Mouse (Mus musculus) myocyte (in vitro differentiated cells): ENCODE results near the gene Eif3l.

Experiments
- CEBPB ChIP-seq: IDR thresholded peaks from 2 replicates; pipeline ENCODE4 v1.6.1; 2011; ENCODE audit warnings: mild to moderate bottlenecking, moderate library complexity; ENCODE audit not compliant: poor library complexity, insufficient read depth, severe bottlenecking
- E2F4 ChIP-seq: IDR thresholded peaks from one replicate; pipeline ENCODE4 v1.6.1; 2011; ENCODE audit warnings: mild to moderate bottlenecking, control low read depth, moderate library complexity; ENCODE audit not compliant: insufficient read depth
- MAX ChIP-seq: IDR thresholded peaks from one replicate; pipeline ENCODE4 v1.6.1; 2011; ENCODE audit warnings: low read depth, mild to moderate bottlenecking, control low read depth
- MYOD1 ChIP-seq, 3 experiments: IDR thresholded peaks; one replicate each; pipeline ENCODE4 v1.6.1; 2011; ENCODE audit warnings: control low read depth in 2 of 3, low read depth in 2 of 3, mild to moderate bottlenecking in 2 of 3, moderate library complexity in 1 of 3; ENCODE audit not compliant: insufficient read length in 2 of 3, control insufficient read depth in 1 of 3
- MYOG ChIP-seq, 3 experiments: IDR thresholded peaks; one replicate each; pipeline ENCODE4 v1.6.1; 2011; ENCODE audit warnings: control low read depth in 2 of 3, low read depth in 2 of 3, mild to moderate bottlenecking in 2 of 3; ENCODE audit not compliant: insufficient read length in 2 of 3, control insufficient read depth in 1 of 3, insufficient read depth in 1 of 3
- POLR2A ChIP-seq: IDR thresholded peaks from one replicate; pipeline ENCODE4 v1.6.1; 2011; ENCODE audit warnings: low read depth, mild to moderate bottlenecking, control low read depth, moderate library complexity; ENCODE audit not compliant: insufficient read length
- POLR2AphosphoS2 ChIP-seq: IDR thresholded peaks from one replicate; pipeline ENCODE4 v1.6.1; 2011; ENCODE audit warnings: low read depth, control low read depth; ENCODE audit not compliant: insufficient read length
- SRF ChIP-seq: IDR thresholded peaks from one replicate; pipeline ENCODE4 v1.6.1; 2011; ENCODE audit warnings: low read depth; ENCODE audit not compliant: control insufficient read depth, insufficient read length
- TCF12 ChIP-seq: IDR thresholded peaks from one replicate; pipeline ENCODE4 v1.6.1; 2011; ENCODE audit warnings: mild to moderate bottlenecking, control low read depth; ENCODE audit not compliant: poor library complexity, insufficient read depth, severe bottlenecking
- TCF3 ChIP-seq: IDR thresholded peaks from one replicate; pipeline ENCODE4 v1.6.1; 2011; ENCODE audit warnings: low read depth, control low read depth; ENCODE audit not compliant: insufficient read length

DNA sequence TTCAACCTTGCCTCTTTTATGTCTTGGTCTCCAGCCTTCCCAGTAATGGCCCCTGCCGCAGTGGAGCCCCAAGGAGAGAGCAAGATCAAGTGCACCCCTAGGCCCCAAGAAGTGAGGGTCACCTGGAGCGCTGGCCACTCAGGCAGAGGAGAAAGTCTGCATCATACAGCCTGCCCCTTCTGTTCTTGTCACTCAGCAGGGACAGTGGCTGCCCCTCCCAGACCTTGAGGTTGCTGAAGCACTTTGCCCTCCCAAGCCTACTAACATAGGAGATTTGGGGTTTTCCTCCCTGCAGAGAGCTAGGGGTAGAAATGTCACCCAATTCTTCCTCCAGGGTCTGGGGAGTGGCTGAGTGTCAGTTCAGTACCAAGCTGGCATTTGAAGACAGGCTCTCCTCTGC, 22.6 kb upstream of the Eif3l start:
- TF ChIP-seq SRF (no peak), POLR2AphosphoS2 (no peak), MYOD1 (IDR thresholded peaks at IDR 0.05; ENCODE audit: control insufficient read depth in 1 of 3, insufficient read length in 2 of 3, low read depth in 2 of 3) (peak in 2 of 3 experiments; percentile 52 to 53), TCF12 (no peak), POLR2A (no peak), CEBPB (no peak), MYOG (IDR thresholded peaks at IDR 0.05; ENCODE audit: control insufficient read depth in 1 of 3, insufficient read depth in 1 of 3, insufficient read length in 2 of 3, low read depth in 2 of 3) (no peak), MAX (no peak), E2F4 (no peak), TCF3 (no peak)
